Mouse (Mus musculus) cortical plate, adult 2 months (tissue): ENCODE results near the gene Phykpl.

Source experiments
- CTCF ChIP-seq: fragments of 200-500 bp; IDR thresholded peaks from 2 replicates; pipeline ENCODE4 v1.5.1; 2011; ENCODE audit warnings: mild to moderate bottlenecking, control low read depth, low read length; ENCODE audit not compliant: insufficient read depth; ENCODE audit errors: extremely low read depth
- POLR2A ChIP-seq: fragments of 200-500 bp; IDR thresholded peaks from 2 replicates; pipeline ENCODE4 v1.6.1; 2011; ENCODE audit warnings: mild to moderate bottlenecking, low read length, control low read depth; ENCODE audit not compliant: insufficient read depth; ENCODE audit errors: extremely low read depth

GRCm38 (mm10) chr11:51584431-51585248 lies at the start of gene Phykpl:
- no peak for TF ChIP-seq CTCF
- peak; percentile 97 for TF ChIP-seq POLR2A
